Mouse (Mus musculus) CH12.LX (cell line): ENCODE results near the gene Mmab. TPM values are rescaled to one million over a fixed set of nuclear protein-coding genes. Genes with fewer than 3 reads are reported as not detected.

ENCODE experiments used
- DNase-seq: peaks from one replicate; pipeline ENCODE4 v3.0.0-alpha.2; 2013; ENCODE audit errors: extremely low read depth
- H3K27ac ChIP-seq: 2 replicates; pipeline ENCODE4 v1.5.1; 2012; ENCODE audit warnings: low read depth, mild to moderate bottlenecking, control low read depth, moderate library complexity; ENCODE audit not compliant: insufficient read depth
- H3K27me3 ChIP-seq: replicated peaks from 2 replicates; pipeline ENCODE3; 2012; ENCODE audit warnings: inconsistent platforms
- H3K36me3 ChIP-seq, 2 experiments: replicated peaks in 1 of 2; 2 replicates each; pipeline versions ENCODE3 to v1.6.1; 2012; ENCODE audit warnings: inconsistent platforms in 1 of 2, low read length in 1 of 2, mild to moderate bottlenecking in 1 of 2, mixed read lengths in 1 of 2, moderate library complexity in 1 of 2; ENCODE audit not compliant: control insufficient read depth in 1 of 2, insufficient read depth in 1 of 2
- H3K4me1 ChIP-seq, 2 experiments: 2 replicates each; pipeline ENCODE4 v1.6.1; 2012; ENCODE audit warnings: inconsistent platforms in 1 of 2, moderate library complexity in 1 of 2; ENCODE audit not compliant: insufficient read depth in 2 of 2, control insufficient read depth in 1 of 2
- H3K4me2 ChIP-seq: 2 replicates; pipeline ENCODE4 v1.6.1; 2012; ENCODE audit warnings: low read depth, mild to moderate bottlenecking, control low read depth; ENCODE audit not compliant: poor library complexity, insufficient read depth, severe bottlenecking
- H3K4me3 ChIP-seq, 3 experiments: fragments of 150-350 bp in 1 of 3; sonication (generic) in 1 of 3; replicated peaks in 1 of 3; 2 replicates each; pipeline versions ENCODE3 to v1.5.1; 2011 to 2012; ENCODE audit warnings: low read depth in 2 of 3, low read length in 2 of 3, mild to moderate bottlenecking in 2 of 3, moderate library complexity in 2 of 3, control low read depth in 1 of 3, improper control_type of control experiment in 1 of 3, inconsistent platforms in 1 of 3, mixed read lengths in 1 of 3; ENCODE audit not compliant: poor library complexity in 1 of 3
- H3K79me2 ChIP-seq: replicated peaks from 2 replicates; pipeline ENCODE4 v1.6.1; 2012; ENCODE audit warnings: mild to moderate bottlenecking, moderate library complexity; ENCODE audit not compliant: control insufficient read depth, poor library complexity, insufficient read depth, severe bottlenecking; ENCODE audit errors: extremely low read depth
- H3K9ac ChIP-seq: 2 replicates; pipeline ENCODE4 v1.6.1; 2012; ENCODE audit warnings: low read depth, mild to moderate bottlenecking, control low read depth, moderate library complexity; ENCODE audit not compliant: insufficient read depth
- H3K9me3 ChIP-seq: replicated peaks from 2 replicates; pipeline ENCODE3; 2012; ENCODE audit warnings: low read length, inconsistent platforms, mixed read lengths
- CHD1 ChIP-seq: IDR thresholded peaks from 2 replicates; pipeline ENCODE4 v1.6.1; 2012; ENCODE audit warnings: low read depth, low read length, improper control_type of control experiment, inconsistent platforms
- CHD2 ChIP-seq: IDR thresholded peaks from 2 replicates; pipeline ENCODE4 v1.6.1; 2011; ENCODE audit warnings: low read length, improper control_type of control experiment
- ELF1 ChIP-seq: IDR thresholded peaks from 2 replicates; pipeline ENCODE4 v1.6.1; 2014; ENCODE audit warnings: low read depth, mild to moderate bottlenecking, inconsistent platforms, low read length, improper control_type of control experiment
- EP300 ChIP-seq: IDR thresholded peaks from 2 replicates; pipeline ENCODE4 v1.6.1; 2011; ENCODE audit warnings: low read length, improper control_type of control experiment
- HCFC1 ChIP-seq: IDR thresholded peaks from 2 replicates; pipeline ENCODE4 v1.6.1; 2012; ENCODE audit warnings: low read depth, mild to moderate bottlenecking, inconsistent platforms, low read length, improper control_type of control experiment
- IRF4 ChIP-seq: IDR thresholded peaks from 2 replicates; pipeline ENCODE4 v1.6.1; 2014; ENCODE audit warnings: low read depth, mild to moderate bottlenecking, inconsistent platforms, low read length, improper control_type of control experiment
- JUN ChIP-seq: IDR thresholded peaks from 2 replicates; pipeline ENCODE4 v1.6.1; 2011; ENCODE audit warnings: low read depth, mild to moderate bottlenecking, low read length, improper control_type of control experiment, moderate library complexity; ENCODE audit not compliant: insufficient read depth
- JUND ChIP-seq: conservative IDR thresholded peaks from 2 replicates; pipeline ENCODE4 v1.6.1; 2011; ENCODE audit warnings: low read depth, low read length, improper control_type of control experiment
- KAT2A ChIP-seq: IDR thresholded peaks from 2 replicates; pipeline ENCODE4 v1.6.1; 2012; ENCODE audit warnings: low read length, improper control_type of control experiment, inconsistent platforms; ENCODE audit not compliant: insufficient replicate concordance
- MAFK ChIP-seq: IDR thresholded peaks from 2 replicates; pipeline ENCODE4 v1.6.1; 2011; ENCODE audit warnings: low read length, improper control_type of control experiment; ENCODE audit not compliant: insufficient replicate concordance
- MAX ChIP-seq: IDR thresholded peaks from 2 replicates; pipeline ENCODE4 v1.6.1; 2011; ENCODE audit warnings: low read length, improper control_type of control experiment
- MEF2A ChIP-seq: IDR thresholded peaks from 2 replicates; pipeline ENCODE4 v1.6.1; 2014; ENCODE audit warnings: low read depth, mild to moderate bottlenecking, inconsistent platforms, low read length, improper control_type of control experiment, borderline replicate concordance
- PAX5 ChIP-seq: IDR thresholded peaks from 2 replicates; pipeline ENCODE4 v1.6.1; 2012; ENCODE audit warnings: low read length, inconsistent platforms, mixed read lengths
- POLR2A ChIP-seq: IDR thresholded peaks from 2 replicates; pipeline ENCODE4 v1.6.1; 2011; ENCODE audit warnings: low read depth, mild to moderate bottlenecking, improper control_type of control experiment, low read length
- RCOR1 ChIP-seq: conservative IDR thresholded peaks from 2 replicates; pipeline ENCODE4 v1.6.1; 2012; ENCODE audit warnings: low read depth, mild to moderate bottlenecking, inconsistent platforms, low read length, improper control_type of control experiment
- SIN3A ChIP-seq: IDR thresholded peaks from 2 replicates; pipeline ENCODE4 v1.6.1; 2012; ENCODE audit warnings: low read length, improper control_type of control experiment, inconsistent platforms
- SMC3 ChIP-seq: IDR thresholded peaks from 2 replicates; pipeline ENCODE4 v1.6.1; 2011; ENCODE audit warnings: low read depth, low read length, improper control_type of control experiment
- TBP ChIP-seq: conservative IDR thresholded peaks from 2 replicates; pipeline ENCODE4 v1.6.1; 2011; ENCODE audit warnings: low read depth, low read length, improper control_type of control experiment
- TCF12 ChIP-seq: IDR thresholded peaks from 2 replicates; pipeline ENCODE4 v1.6.1; 2014; ENCODE audit warnings: low read depth, mild to moderate bottlenecking, inconsistent platforms, low read length, improper control_type of control experiment
- UBTF ChIP-seq: IDR thresholded peaks from 2 replicates; pipeline ENCODE4 v1.6.1; 2012; ENCODE audit warnings: low read depth, mild to moderate bottlenecking, inconsistent platforms, low read length, improper control_type of control experiment, moderate library complexity
- USF2 ChIP-seq: conservative IDR thresholded peaks from 2 replicates; pipeline ENCODE4 v1.6.1; 2011; ENCODE audit warnings: low read depth, low read length, improper control_type of control experiment
- ZC3H11A ChIP-seq: IDR thresholded peaks from 2 replicates; pipeline ENCODE4 v1.6.1; 2012; ENCODE audit warnings: low read depth, mild to moderate bottlenecking, inconsistent platforms, low read length, improper control_type of control experiment
- ZKSCAN1 ChIP-seq: IDR thresholded peaks from 2 replicates; pipeline ENCODE4 v1.6.1; 2012; ENCODE audit warnings: low read depth, inconsistent platforms, low read length, improper control_type of control experiment, borderline replicate concordance
- ZNF384 ChIP-seq: IDR thresholded peaks from 2 replicates; pipeline ENCODE4 v1.6.1; 2012; ENCODE audit warnings: low read depth, low read length, improper control_type of control experiment, inconsistent platforms
- dilution Hi-C: fragments of 300-500 bp; cut with MboI; formaldehyde crosslinking; loops from 2 replicates; pipeline ENCODE4 v1.14.3; 2020; ENCODE audit warnings: low sequenced_read_pairs; ENCODE audit not compliant: extremely low pct_unique_long_range_greater_than_20kb, extremely low pct_ligation_motif_present
- in situ Hi-C: fragments of 300-500 bp; cut with MboI; formaldehyde crosslinking; loops from 3 replicates; pipeline ENCODE4 v1.14.3; 2019; ENCODE audit warnings: low sequenced_read_pairs, low pct_ligation_motif_present, low pct_unique_long_range_greater_than_20kb, mixed read lengths
- polyA plus RNA-seq: library from polyadenylated mRNA; unstranded; fragments of >175 nt; gene quantifications from 2 replicates; pipeline ENCODE4 v1.2.1, GENCODE M21; 2012; ENCODE audit warnings: low read depth; ENCODE audit not compliant: insufficient read length
- total RNA-seq, 2 experiments: library from RNA; depleted of rRNA; stranded (reverse); fragments of 300-350 nt in 1 of 2; fragments of >200 nt in 1 of 2; gene quantifications; 2 replicates each; pipeline ENCODE4 v1.2.3; 2012 to 2014

Mmab gene
- total and polyA plus RNA-seq, 3 experiments: 9.3 to 14.4 (median 10.9) TPM

DNA sequence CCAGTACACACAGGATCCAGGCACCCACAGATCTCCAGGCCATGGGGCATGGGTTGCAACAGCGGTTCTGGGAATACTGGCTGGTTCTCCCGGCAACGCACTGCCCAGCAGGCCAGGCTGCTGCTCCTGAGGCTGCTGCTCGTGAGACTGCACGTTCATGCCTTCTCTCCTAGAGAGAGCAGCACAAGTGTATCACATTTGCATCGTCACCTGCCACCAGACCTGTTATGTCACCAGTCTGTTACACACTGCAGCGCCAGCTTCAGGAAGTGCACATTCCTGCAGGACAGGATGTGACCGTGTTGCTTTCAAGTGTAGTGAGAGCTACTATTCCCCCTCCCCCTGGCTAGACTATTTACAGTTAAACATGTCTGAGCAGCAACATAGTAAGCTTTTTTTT lies 27.0 kb downstream of the Mmab start:
- no peaks in the 10 kb centered on the region for H3K79me2 ChIP-seq
- dilution Hi-C loops (no loop called here), in situ Hi-C loops (no loop called here)
- no peaks in the 10 kb centered on the region for H3K9me3 ChIP-seq
- H3K9ac ChIP-seq: no peak overlapping the region
- no peak overlapping the region for H3K4me3 ChIP-seq
- H3K4me2 ChIP-seq: no peak overlapping the region
- DNase-seq: no peak
- no peak overlapping the region for H3K27ac ChIP-seq
- no peaks in the 10 kb centered on the region for H3K27me3 ChIP-seq
- TF ChIP-seq ELF1 (no peak), KAT2A (no peak), RCOR1 (no peak), ZNF384 (no peak), EP300 (no peak), HCFC1 (no peak), UBTF (no peak), POLR2A (no peak), SMC3 (no peak), IRF4 (no peak), MAX (no peak), USF2 (no peak), TCF12 (no peak), JUN (no peak)
- no peaks in the 10 kb centered on the region for H3K4me1 ChIP-seq
- H3K36me3 ChIP-seq: peaks cover 68 to 98% of the 10 kb centered on the region in 2 experiments

DNA sequence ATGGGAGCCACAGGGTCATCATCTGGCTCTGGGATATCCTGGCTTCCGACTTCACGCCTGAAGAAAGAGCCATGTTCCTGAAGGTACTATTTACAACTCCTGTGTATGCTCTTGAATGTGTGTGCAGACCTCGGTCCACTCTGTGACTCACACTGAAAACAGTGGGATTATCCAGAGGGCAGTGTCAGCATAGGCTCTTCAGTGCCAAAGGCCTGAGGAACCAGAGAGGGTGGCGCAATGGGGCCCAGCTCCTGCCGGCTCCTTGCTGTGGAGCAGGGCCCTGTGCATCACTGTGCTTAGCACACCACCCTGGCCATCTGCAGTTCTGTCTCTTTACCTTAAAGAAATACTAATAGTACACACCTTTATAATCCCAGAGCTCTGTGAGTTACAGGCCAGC lies 28.3 kb downstream of the Mmab start:
- peaks cover 81 to 99% of the 10 kb centered on the region in 2 experiments for H3K36me3 ChIP-seq
- in situ Hi-C loops: no loop called here
- no peak overlapping the region for H3K4me2 ChIP-seq

More for the DNA sequence above, 28.3 kb downstream of the Mmab start:
- H3K4me3 ChIP-seq: no peak overlapping the region
- dilution Hi-C loops: no loop called here
- no peak overlapping the region for H3K9ac ChIP-seq
- no peaks in the 10 kb centered on the region for H3K27me3 ChIP-seq
- H3K27ac ChIP-seq: no peak overlapping the region
- no peaks in the 10 kb centered on the region for H3K9me3 ChIP-seq
- TF ChIP-seq CHD1 (no peak), ZNF384 (no peak), CHD2 (no peak), TBP (no peak), SIN3A (no peak), PAX5 (no peak), ZKSCAN1 (no peak), ZC3H11A (no peak), MAFK (no peak), MEF2A (no peak), JUND (no peak)
- no peak for DNase-seq
- no peaks in the 10 kb centered on the region for H3K79me2 ChIP-seq
- H3K4me1 ChIP-seq: no peaks in the 10 kb centered on the region
